Mouse (Mus musculus) stomach, embryonic 14.5 days (tissue): Measurements from ENCODE around the gene Smarca4. TPM values are rescaled to one million over a fixed set of nuclear protein-coding genes. Genes with fewer than 3 reads are reported as not detected.

Experiments used
- ATAC-seq: fragments of 200-750 bp; cut with Nextera tagmentation; 2 replicates; pipeline ENCODE4 v1.8.0; 2017; ENCODE audit warnings: low read depth, moderate TSS enrichment; ENCODE audit not compliant: insufficient number of reproducible peaks, insufficient read depth, low FRiP score
- H3K27ac ChIP-seq: fragments of 300-500 bp; sonication (generic); 2 replicates; pipeline ENCODE4 v1.5.1; 2014; ENCODE audit warnings: mild to moderate bottlenecking, low read length, moderate library complexity, mixed read lengths
- H3K27me3 ChIP-seq: fragments of 300-500 bp; sonication (generic); 2 replicates; pipeline ENCODE4 v1.6.1; 2014; ENCODE audit warnings: low read length, control low read depth, mixed read lengths; ENCODE audit not compliant: control insufficient read depth, insufficient read depth
- H3K36me3 ChIP-seq: fragments of 300-500 bp; sonication (generic); 2 replicates; pipeline ENCODE4 v1.6.1; 2014; ENCODE audit warnings: mild to moderate bottlenecking, control low read depth, low read length, moderate library complexity, mixed read lengths; ENCODE audit not compliant: control insufficient read depth, insufficient read depth
- H3K4me1 ChIP-seq: fragments of 300-500 bp; sonication (generic); 2 replicates; pipeline ENCODE4 v1.6.1; 2014; ENCODE audit warnings: low read length, control low read depth, mixed read lengths; ENCODE audit not compliant: control insufficient read depth, insufficient read depth
- H3K4me2 ChIP-seq: fragments of 300-500 bp; sonication (generic); replicated peaks from 2 replicates; pipeline ENCODE4 v1.6.1; 2014; ENCODE audit warnings: low read depth, low read length, control low read depth
- H3K4me3 ChIP-seq: fragments of 300-500 bp; sonication (generic); 2 replicates; pipeline ENCODE4 v1.5.1; 2014; ENCODE audit warnings: low read depth, low read length, control low read depth
- H3K9ac ChIP-seq: fragments of 300-500 bp; sonication (generic); replicated peaks from 2 replicates; pipeline ENCODE4 v1.6.1; 2014; ENCODE audit warnings: low read depth, mild to moderate bottlenecking, control low read depth, low read length, moderate library complexity, mixed read lengths
- H3K9me3 ChIP-seq: fragments of 300-500 bp; sonication (generic); 2 replicates; pipeline ENCODE4 v1.6.1; 2016; ENCODE audit warnings: low read depth, low read length, control low read depth; ENCODE audit not compliant: control insufficient read depth
- WGBS: fragments of 180-500 bp; shearing (Covaris S2); extraction: QIAGEN DNeasy Blood & Tissue Kit; methylation state at CpG from one replicate; pipeline ENCODE4 v1.1.7; 2014; 5-methylcytosine and 5-hydroxymethylcytosine counted together
- polyA plus RNA-seq: library from polyadenylated mRNA; unstranded; fragments of >200 nt; fragmentation: Nextera tagmentation; extraction: Ambion mirVana; gene quantifications from 2 replicates; pipeline ENCODE4 v1.2.1, GENCODE M21; 2014

Smarca4 gene
- polyA plus RNA-seq, 1 experiment from 2014 or later, result 95.0 TPM

DNA sequence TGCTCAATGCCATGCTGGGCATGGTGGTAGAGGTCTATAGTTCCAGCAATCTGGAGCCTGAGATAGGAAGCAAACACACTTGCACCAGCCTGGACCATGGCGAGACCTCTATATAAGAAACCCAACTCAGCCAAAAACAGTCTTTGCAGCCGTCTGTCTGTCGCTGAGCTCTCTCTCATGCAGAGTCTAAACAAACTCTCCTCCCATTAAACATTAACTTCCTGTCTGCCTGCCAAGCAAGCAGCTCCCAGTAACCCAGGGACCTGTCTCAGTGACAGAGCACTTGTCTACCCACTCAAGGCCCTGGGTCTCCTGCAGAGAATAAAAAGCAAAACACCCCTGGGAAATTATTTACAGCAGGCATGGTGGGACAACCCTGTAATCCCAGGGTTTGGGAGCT lies 120.6 kb downstream of the Smarca4 start:
- 38% methylated on average over 3 of the region's 3 CpGs for WGBS
- Histone ChIP-seq H3K4me2 (no peak overlapping the region), H3K36me3 (peaks cover 88% of the 10 kb centered on the region), H3K4me1 (no peaks in the 10 kb centered on the region), H3K4me3 (no peak overlapping the region), H3K27me3 (no peaks in the 10 kb centered on the region), H3K9ac (no peak overlapping the region), H3K27ac (no peak overlapping the region), H3K9me3 (no peaks in the 10 kb centered on the region)
- no peak for ATAC-seq

DNA sequence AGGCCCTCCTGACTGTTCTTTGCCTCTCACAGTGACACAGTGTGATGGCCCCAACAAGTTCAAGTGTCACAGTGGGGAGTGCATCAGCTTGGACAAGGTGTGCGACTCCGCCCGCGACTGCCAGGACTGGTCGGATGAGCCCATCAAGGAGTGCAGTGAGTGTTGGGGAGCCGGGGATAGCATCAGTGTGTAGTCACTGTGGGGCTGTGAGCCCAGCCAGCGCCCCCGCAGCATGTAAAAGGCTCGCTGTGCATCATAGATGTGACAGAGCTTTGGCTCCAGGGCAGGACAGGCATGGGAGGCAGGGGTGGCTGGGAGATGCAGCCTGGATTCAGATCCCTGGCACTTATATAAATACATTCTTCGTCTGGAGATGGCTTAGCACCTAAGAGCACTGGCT lies 121.2 kb downstream of the Smarca4 start:
- H3K27me3 ChIP-seq, result no peaks in the 10 kb centered on the region
- WGBS, result 92% methylated on average over 10 of the region's 10 CpGs
- peaks cover 88% of the 10 kb centered on the region for H3K36me3 ChIP-seq
- no peak overlapping the region for H3K27ac ChIP-seq
- H3K9me3 ChIP-seq, result no peaks in the 10 kb centered on the region
- no peak overlapping the region for H3K9ac ChIP-seq
- ATAC-seq, result no peak
- no peak overlapping the region for H3K4me3 ChIP-seq
- H3K4me1 ChIP-seq, result no peaks in the 10 kb centered on the region
- H3K4me2 ChIP-seq, result no peak overlapping the region

DNA sequence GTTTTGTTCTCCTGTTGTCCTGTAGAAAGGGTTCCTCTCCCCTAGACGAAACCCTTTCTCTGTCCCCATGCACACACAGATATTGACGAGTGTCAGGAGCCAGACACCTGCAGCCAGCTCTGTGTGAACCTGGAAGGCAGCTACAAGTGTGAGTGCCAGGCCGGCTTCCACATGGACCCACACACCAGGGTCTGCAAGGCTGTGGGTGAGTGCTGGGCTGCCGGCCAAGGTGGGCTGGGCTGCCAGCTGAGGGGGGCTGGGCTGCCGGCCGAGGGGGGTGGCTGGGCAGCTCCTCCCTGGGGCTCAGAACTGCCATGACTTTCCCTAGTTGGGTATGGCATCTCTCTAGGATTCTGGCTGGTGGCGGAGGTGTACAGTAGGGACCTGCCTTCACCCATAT lies 122.8 kb downstream of the Smarca4 start:
- H3K4me3 ChIP-seq, result no peak overlapping the region
- H3K27ac ChIP-seq, result no peak overlapping the region
- WGBS, result 85% methylated on average over 7 of the region's 7 CpGs
- H3K4me2 ChIP-seq, result no peak overlapping the region
- ATAC-seq, result no peak; the same call in 1 of the 2 replicates
- H3K4me1 ChIP-seq, result no peaks in the 10 kb centered on the region
- H3K9me3 ChIP-seq, result no peaks in the 10 kb centered on the region
- peaks cover 86% of the 10 kb centered on the region for H3K36me3 ChIP-seq
- no peaks in the 10 kb centered on the region for H3K27me3 ChIP-seq
- H3K9ac ChIP-seq, result no peak overlapping the region

DNA sequence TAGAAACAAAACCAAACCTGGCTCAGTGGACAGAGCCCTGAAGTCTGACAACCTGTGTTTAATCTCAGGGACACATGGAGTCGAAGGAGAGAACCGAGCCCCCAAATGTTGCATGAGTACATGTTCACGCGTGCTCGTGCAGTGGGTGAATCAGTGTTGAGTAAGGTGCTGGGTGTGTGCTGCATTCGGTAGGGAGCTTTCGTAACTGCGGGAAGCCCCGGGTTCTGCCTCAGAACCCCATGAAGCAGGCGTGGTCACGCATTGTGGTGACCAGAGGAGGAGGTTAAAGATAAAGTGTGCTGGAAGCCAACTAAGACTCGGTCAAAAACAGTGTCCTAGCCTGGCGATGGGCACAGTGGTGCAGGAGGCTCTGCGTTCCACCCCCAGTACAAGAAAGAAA lies 124.5 kb downstream of the Smarca4 start:
- ATAC-seq, result no peak
- Histone ChIP-seq H3K4me1 (no peaks in the 10 kb centered on the region), H3K27ac (no peak overlapping the region), H3K4me2 (no peak overlapping the region), H3K36me3 (peaks cover 87% of the 10 kb centered on the region), H3K9me3 (no peaks in the 10 kb centered on the region), H3K27me3 (no peaks in the 10 kb centered on the region), H3K9ac (no peak overlapping the region), H3K4me3 (no peak overlapping the region)
- WGBS, result 95% methylated on average over 14 of the region's 14 CpGs

DNA sequence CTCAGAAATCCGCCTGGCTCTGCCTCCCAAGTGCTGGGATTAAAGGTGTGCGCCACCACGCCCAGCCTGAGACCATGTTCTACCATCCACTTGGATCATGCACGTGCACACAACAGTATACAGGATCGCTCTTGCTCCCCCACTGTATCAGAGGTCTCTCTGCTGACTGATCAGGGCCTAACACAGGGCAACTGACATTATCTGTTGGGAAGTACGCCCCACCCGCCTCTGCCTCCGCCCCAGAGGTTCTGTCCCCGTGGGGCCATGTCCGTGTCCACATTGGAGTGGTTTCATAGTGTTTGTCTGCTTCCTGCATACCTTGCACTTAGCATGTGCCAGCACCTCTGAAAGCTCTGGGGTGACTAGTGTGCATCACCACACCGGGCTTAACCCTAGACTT lies 125.5 kb downstream of the Smarca4 start:
- no peak overlapping the region for H3K4me3 ChIP-seq
- H3K4me2 ChIP-seq, result no peak overlapping the region
- no peak overlapping the region for H3K9ac ChIP-seq
- H3K27me3 ChIP-seq, result no peaks in the 10 kb centered on the region
- H3K27ac ChIP-seq, result no peak overlapping the region
- ATAC-seq, result no peak
- H3K36me3 ChIP-seq, result peaks cover 89% of the 10 kb centered on the region
- WGBS, result 94% methylated on average over 11 of the region's 11 CpGs
- H3K9me3 ChIP-seq, result no peaks in the 10 kb centered on the region
- H3K4me1 ChIP-seq, result no peaks in the 10 kb centered on the region

DNA sequence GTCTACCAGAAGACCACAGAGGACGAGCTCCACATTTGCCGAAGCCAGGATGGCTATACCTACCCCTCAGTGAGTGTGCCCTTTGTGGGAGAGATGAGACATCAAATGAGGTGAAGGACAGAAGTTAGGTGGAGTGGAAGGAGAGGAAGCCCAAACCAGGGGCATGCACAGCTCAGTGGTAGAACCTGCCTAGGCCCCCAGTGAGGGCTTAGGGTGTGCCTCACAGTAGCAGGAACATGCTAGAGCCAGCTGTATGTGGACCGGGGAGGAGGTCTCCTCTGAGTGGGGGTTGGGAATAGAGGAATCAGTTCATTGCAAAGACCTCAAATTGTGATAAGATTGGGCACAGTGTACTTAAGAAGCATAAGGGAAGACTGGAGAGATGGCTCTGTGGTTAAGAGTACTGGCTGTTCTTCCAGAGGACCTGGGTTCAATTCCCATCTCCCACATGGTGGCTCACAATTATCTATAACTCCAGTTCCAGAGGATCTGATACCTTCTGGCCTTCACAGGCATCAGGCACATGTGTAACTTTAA lies 131.3 kb downstream of the Smarca4 start:
- 88% methylated on average over 3 of the region's 3 CpGs for WGBS
- Histone ChIP-seq H3K27me3 (no peaks in the 10 kb centered on the region), H3K4me2 (no peak overlapping the region), H3K4me3 (no peak overlapping the region), H3K27ac (no peak overlapping the region), H3K4me1 (no peaks in the 10 kb centered on the region), H3K36me3 (peaks cover 66% of the 10 kb centered on the region), H3K9me3 (no peaks in the 10 kb centered on the region), H3K9ac (no peak overlapping the region)
- no peak for ATAC-seq

DNA sequence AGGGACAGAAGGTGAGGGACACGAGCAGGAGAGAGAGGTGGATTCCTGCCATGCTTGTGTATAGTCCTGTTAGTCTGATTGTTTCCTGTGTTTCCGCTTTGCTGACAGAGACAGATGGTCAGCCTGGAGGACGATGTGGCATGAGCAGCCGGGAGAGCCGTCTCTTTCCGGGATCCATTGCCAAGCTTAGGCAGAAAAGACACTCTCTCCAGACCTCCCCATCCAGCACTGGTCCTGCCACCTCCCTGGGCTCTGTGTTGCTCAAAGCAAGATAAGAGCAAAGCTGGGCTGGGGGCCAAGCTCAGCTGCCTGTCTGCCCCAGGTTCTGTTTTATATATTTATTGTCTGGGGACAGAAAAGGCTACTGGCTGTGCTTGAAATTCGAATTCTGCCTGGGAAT lies 132.1 kb downstream of the Smarca4 start:
- Histone ChIP-seq H3K9ac (no peak overlapping the region; the same call in 1 of the 2 replicates), H3K27ac (peak overlapping the region; percentile 33; the same call in 1 of the 2 replicates), H3K27me3 (no peaks in the 10 kb centered on the region), H3K36me3 (peaks cover 59% of the 10 kb centered on the region), H3K4me2 (no peak overlapping the region), H3K4me3 (no peak overlapping the region), H3K9me3 (no peaks in the 10 kb centered on the region), H3K4me1 (no peaks in the 10 kb centered on the region)
- no peak for ATAC-seq
- 31% methylated on average over 7 of the region's 7 CpGs for WGBS

DNA sequence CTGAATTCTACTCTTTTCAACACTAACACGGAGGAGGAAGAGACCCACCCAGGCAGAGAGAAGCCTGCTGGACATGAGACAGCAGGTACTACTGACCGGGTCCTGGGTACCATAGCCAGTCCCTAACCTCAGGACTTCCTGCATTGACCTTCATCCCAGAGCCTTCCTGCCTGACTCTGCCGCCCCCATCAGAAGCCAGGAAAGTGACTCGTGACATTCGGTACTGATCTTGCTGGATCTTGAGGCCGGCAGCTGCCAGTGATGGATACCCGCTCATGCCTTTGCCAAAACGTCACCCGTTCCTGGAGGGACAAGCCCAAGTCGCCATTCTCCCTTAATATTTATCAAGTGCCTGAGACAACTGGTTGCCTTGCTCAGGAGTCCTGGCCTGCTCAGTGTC lies 132.5 kb downstream of the Smarca4 start:
- H3K27me3 ChIP-seq, result no peaks in the 10 kb centered on the region
- peaks cover 59% of the 10 kb centered on the region for H3K36me3 ChIP-seq
- H3K9me3 ChIP-seq, result no peaks in the 10 kb centered on the region
- no peak overlapping the region; the same call in 1 of the 2 replicates for H3K9ac ChIP-seq
- no peak overlapping the region for H3K4me3 ChIP-seq
- no peak overlapping the region for H3K4me2 ChIP-seq
- 82% methylated on average over 10 of the region's 10 CpGs for WGBS
- no peak for ATAC-seq
- H3K27ac ChIP-seq, result peak overlapping the region; percentile 33; the same call in 1 of the 2 replicates
- H3K4me1 ChIP-seq, result no peaks in the 10 kb centered on the region
